In the genomic region with DNA sequence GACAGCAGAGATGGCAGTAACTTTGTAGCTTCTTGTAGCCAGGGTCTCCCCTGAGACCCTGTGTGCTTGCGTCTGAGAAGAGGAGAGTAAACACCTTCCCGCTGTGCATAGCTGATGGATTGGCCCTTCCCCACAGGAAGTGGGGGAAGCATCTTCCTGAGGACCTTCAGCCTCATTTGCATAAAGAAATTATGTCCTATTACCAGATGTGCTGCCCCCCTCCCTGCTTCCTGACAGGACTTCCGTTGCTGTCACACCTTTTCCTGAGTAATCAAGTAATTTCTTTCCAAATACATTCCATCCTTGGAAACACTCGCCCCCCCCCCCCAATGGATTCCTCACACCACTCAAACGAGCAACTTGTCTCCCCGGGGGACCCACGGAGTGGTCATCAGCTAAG, we compare ENCODE assay signal across 9 mouse cellular contexts.
DNase-seq lines count a peak whose midpoint lies in the region.
"Had no signal": no experiment of that assay in that cellular context is flagged by ENCODE, and none has a peak within 500 bp of the region (broad histone marks: within the 10 kb centered on the region; RNA-seq: fewer than 3 reads in every experiment).

No protein-coding gene starts in this region.

- DNase-seq in adrenal gland, postnatal 14 days = peak; percentile 34
- no peak for DNase-seq in adrenal gland, adult 18-20 months (ENCODE audit: low spot score in 2 of 2)
- DNase-seq in testis, postnatal 14 days (ENCODE audit: low spot score) = peak; percentile 35
- DNase-seq in testis, postnatal 10 days (ENCODE audit: low spot score) = no peak
- peak; percentile 45 for DNase-seq in kidney, postnatal 14 days
- no peak for DNase-seq in MN1 (ENCODE audit: low spot score)
- DNase-seq in cerebellum, postnatal 4 days (ENCODE audit: low spot score in 2 of 2) = no peak
- DNase-seq in ovary, postnatal 14 days (ENCODE audit: low spot score) = no peak
- DNase-seq: adrenal gland, postnatal 25 days had no signal

Comparison
In these comparisons a context has a peak if more than half of its experiments do, and no peak if none do; other contexts are left out.
1. DNase-seq: peak in adrenal gland, postnatal 14 days (single experiment), testis, postnatal 14 days (single experiment) and kidney, postnatal 14 days (single experiment); none in adrenal gland, adult 18-20 months (0 of 2), testis, postnatal 10 days (single experiment), MN1 (single experiment), cerebellum, postnatal 4 days (0 of 2) and ovary, postnatal 14 days (single experiment).